Mouse (Mus musculus) cerebellum, adult 8-10 months (tissue): ENCODE results near the gene Lyrm4.

ENCODE experiments used
- DNase-seq: peaks from one replicate; pipeline ENCODE4 v3.0.0; 2022

The Lyrm4 gene

GRCm38 (mm10) chr13:36117143-36118014 lies at the start of gene Lyrm4, which contains the start of gene Fars2:
TSS of gene Lyrm4 (minus strand) at chr13:36117526.
TSS of gene Fars2 (plus strand) at chr13:36117412.
- peak; percentile 97 for DNase-seq

- no peak for DNase-seq
These were observed 46.6 kb upstream of the Lyrm4 start for GRCm38 (mm10) chr13:36163898-36164297.

GRCm38 (mm10) chr13:36163411-36163810 lies 46.1 kb upstream of the Lyrm4 start:
- DNase-seq = no peak

- DNase-seq = no peak
These were observed 39.1 kb upstream of the Lyrm4 start for GRCm38 (mm10) chr13:36156340-36156931.

GRCm38 (mm10) chr13:36152728-36153498 lies 35.6 kb upstream of the Lyrm4 start:
- DNase-seq = peak; percentile 33

- DNase-seq = no peak
These were observed 32.9 kb upstream of the Lyrm4 start for GRCm38 (mm10) chr13:36150272-36150671.

- no peak for DNase-seq
These were observed 32.0 kb upstream of the Lyrm4 start for GRCm38 (mm10) chr13:36149175-36149939.

GRCm38 (mm10) chr13:36145601-36146000 lies 28.3 kb upstream of the Lyrm4 start:
- no peak for DNase-seq

- no peak for DNase-seq
These were observed 23.1 kb upstream of the Lyrm4 start for GRCm38 (mm10) chr13:36140247-36141016.

- no peak for DNase-seq
These were observed 22.4 kb upstream of the Lyrm4 start for GRCm38 (mm10) chr13:36139703-36140102.

- DNase-seq = no peak
These were observed 14.8 kb upstream of the Lyrm4 start for GRCm38 (mm10) chr13:36131992-36132649.

GRCm38 (mm10) chr13:36131401-36131800 lies 14.1 kb upstream of the Lyrm4 start:
- no peak for DNase-seq

GRCm38 (mm10) chr13:36129360-36130054 lies 12.2 kb upstream of the Lyrm4 start:
- no peak for DNase-seq

GRCm38 (mm10) chr13:36120606-36121005 lies 3.3 kb upstream of the Lyrm4 start:
- no peak for DNase-seq

- DNase-seq = no peak
These were observed 2.4 kb upstream of the Lyrm4 start for GRCm38 (mm10) chr13:36119684-36120083.

- peak; percentile 47 for DNase-seq
These were observed 695 bp downstream of the Lyrm4 start for GRCm38 (mm10) chr13:36116520-36117142.

GRCm38 (mm10) chr13:36113181-36113580 lies 4.1 kb downstream of the Lyrm4 start:
- no peak for DNase-seq

GRCm38 (mm10) chr13:36111331-36111730 lies 6.0 kb downstream of the Lyrm4 start:
- DNase-seq = no peak

- DNase-seq = no peak
These were observed 8.8 kb downstream of the Lyrm4 start for GRCm38 (mm10) chr13:36108528-36108927.

- peak; percentile 39 for DNase-seq
These were observed 11.7 kb downstream of the Lyrm4 start for GRCm38 (mm10) chr13:36105591-36105990.
